Mouse (Mus musculus) subcutaneous adipose tissue, adult 2 months (tissue): ENCODE measurements around the gene Hirip3. TPM values are rescaled to one million over a fixed set of nuclear protein-coding genes. Genes with fewer than 3 reads are reported as not detected.

Experiments
- polyA plus RNA-seq: library from polyadenylated mRNA; depleted of rRNA; stranded (reverse); fragments of >200 nt; gene quantifications from 2 replicates; pipeline ENCODE4 v1.2.3, GENCODE M21; 2012; ENCODE audit warnings: low replicate concordance; rRNA removed

The Hirip3 gene
- 3.5 and 11.6 TPM in 2 replicates for polyA plus RNA-seq

DNA sequence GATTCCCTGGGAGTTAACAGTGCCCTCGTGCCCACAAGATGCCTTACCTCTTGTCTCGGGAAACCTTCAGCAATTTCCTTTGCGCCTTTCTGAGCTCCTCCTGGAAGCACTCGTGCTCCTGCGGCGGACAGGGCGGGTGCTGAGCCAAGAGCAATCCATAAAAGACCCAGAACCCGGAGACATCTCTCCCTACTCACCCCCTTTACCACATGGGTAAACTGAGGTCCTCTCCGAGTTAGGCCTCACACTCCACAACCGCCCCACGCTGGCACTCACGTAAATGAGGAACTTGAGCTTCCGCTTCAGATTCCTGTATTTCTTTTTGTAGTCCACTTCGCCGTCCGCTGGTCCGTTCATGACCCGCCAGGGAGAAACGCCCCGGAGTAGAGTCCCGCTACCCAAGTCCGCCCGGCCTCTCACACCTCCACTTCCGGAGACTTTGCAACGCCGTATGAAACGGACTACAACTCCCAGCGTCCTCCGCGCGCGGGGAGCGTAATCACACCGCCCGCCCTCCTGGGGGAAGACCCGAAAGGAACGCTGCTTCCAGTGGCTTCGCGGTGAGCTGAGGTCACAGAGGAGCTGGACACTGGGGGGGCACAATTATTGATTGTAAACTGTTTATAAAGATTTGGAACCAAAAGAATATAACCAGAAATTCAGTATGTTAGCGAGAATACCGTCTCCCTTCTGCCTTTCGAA, at the start of gene Hirip3:
Gene Hirip3, plus strand, starts transcription at position 544 of the 702 bp plus-strand sequence.

DNA sequence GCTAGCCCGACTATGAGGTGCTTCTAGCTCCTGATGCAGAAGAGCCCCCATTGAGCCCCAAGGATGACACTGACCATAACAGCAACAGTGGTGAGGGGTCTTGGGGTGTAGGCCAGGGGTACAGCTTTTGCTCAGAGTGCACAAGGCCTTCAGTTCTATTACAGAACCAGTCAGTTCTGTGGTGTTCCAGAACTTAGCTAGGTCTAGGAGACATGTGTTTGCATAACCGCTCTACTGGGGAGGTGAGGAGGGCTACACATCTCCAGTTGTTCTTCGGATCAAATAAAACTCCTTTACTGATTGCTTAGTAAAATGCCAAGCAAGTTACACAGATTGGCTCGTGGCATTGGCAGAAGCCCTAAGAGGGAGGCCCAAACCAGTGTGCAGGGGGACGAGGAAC, 30.2 kb upstream of the Hirip3 start, which contains the start of gene 4930451I11Rik:
Gene 4930451I11Rik, minus strand, starts transcription at position 101 of the 400 bp plus-strand sequence.

DNA sequence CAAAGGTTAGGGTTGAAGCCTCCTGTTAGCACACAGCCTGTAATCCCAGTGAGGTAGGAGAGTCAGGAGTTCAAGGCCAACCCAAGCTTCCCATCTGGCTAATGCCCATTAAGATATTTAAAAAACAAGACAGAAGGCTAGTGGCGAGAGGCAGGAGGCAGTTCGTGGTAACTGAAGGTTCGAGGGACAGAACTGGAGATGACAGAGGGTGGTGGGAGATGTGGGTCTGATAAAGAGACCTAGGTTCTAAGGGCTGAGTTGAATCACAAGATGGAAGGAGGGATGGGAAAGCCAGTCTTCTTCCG, 14.7 kb upstream of the Hirip3 start, which contains the start of gene Doc2a:
Gene Doc2a, plus strand, starts transcription at position 301 of the 305 bp plus-strand sequence.

DNA sequence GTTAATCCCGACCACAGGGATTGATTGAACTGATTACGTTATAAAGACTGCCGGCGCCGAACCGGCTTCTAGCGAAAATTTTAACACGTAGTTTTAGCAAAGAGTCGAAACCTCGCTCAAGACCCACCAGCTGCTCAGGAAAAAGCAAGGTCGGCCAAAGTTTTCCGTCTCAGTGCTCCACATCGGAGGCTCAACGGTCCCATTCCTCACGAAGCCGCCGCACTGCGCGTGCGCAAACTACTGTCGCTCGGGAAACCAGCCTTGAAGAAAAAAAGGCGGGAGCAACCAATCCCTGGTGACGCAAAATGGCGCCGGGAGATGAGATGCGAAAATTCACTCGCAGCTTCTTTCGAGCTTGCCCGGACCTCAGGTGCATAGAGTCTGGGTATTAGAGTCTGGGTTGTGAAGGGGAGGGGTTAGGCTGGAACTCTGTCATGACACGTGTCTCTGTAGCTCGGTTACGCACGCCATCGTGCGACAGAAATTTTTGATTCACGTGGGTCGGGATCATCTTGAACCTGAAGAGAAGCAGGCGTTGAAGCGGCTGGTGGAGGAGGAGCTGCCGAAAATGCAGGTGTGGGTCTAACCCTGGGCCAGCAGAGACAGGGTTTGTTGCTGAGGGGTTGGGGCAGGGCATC, 494 bp downstream of the Hirip3 start, which contains the start of gene Ino80e:
Gene Ino80e, minus strand, starts transcription at position 231 of the 638 bp plus-strand sequence.

DNA sequence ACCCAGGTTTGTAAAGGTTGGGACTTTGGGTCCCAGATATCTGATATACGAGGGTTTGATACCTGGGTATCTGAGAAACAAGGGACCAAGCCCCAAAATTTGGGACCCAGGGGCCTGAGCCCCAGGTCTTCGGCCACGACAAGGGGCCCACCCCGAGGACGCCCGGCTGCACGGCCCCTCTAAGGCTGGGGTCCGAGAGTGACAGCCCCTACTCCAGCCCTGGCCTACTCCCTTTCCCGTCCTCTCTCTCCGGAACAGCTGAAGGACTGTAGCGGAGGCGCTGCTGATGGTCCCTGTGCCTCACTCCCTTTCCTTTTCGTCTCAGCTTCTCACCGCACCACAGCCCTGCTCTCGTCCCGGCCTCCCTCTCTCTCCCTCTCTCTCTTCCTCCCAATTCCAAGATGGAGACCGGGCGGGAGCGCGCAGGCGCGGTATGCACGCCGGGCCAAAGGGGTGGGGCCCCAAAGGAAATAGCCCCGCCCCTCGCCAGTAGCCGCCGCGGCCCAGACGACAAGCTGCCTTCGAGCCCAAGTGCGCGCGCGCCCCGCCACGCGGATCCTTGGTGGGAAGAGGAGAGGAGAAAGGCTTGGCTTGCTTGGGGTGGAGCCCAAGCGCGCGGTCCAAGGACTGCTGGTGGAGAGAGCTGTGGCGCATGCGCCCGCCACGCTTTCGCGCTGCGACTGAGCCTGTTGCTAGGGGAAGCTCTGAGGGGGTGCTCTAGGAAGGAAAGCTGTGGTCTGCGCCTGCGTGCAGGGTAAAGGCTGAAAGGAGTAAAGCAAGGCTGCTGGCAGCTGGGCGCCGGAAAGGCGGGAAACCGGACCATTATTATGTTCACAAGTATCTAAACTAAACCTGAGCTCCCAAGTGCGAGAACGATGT, 22.8 kb downstream of the Hirip3 start, which contains the start of gene Taok2:
Gene Taok2, minus strand, starts transcription at position 418 of the 879 bp plus-strand sequence.

Other genes starting within 250 kb of the Hirip3 start
- 50.9 and 128 TPM in 2 replicates for gene Nupr1, start 231.1 kb upstream of the Hirip3 start, polyA plus RNA-seq
- 42.4 and 47.9 TPM in 2 replicates for gene Sgf29, start 212.7 kb upstream of the Hirip3 start, polyA plus RNA-seq
- gene Sult1a1, start 185.5 kb upstream of the Hirip3 start, polyA plus RNA-seq: 134 and 428 TPM in 2 replicates
- gene Bola2, start 166.6 kb upstream of the Hirip3 start, polyA plus RNA-seq: 46.0 and 59.1 TPM in 2 replicates
- gene Slx1b, start 166.2 kb upstream of the Hirip3 start, polyA plus RNA-seq: 25.3 and 25.7 TPM in 2 replicates
- gene Coro1a, start 154.2 kb upstream of the Hirip3 start, polyA plus RNA-seq: 53.1 and 109 TPM in 2 replicates
- gene Mapk3, start 102.4 kb upstream of the Hirip3 start, polyA plus RNA-seq: 300 and 302 TPM in 2 replicates
- 87.6 and 213 TPM in 2 replicates for gene Gdpd3, start 95.6 kb upstream of the Hirip3 start, polyA plus RNA-seq
- 325 and 329 TPM in 2 replicates for gene Ypel3, start 85.0 kb upstream of the Hirip3 start, polyA plus RNA-seq
- gene Tbx6, start 80.5 kb upstream of the Hirip3 start, polyA plus RNA-seq: 3.3 and 4.2 TPM in 2 replicates
- gene Ppp4c, start 69.5 kb upstream of the Hirip3 start, polyA plus RNA-seq: 140 and 221 TPM in 2 replicates
- 18.0 and 75.6 TPM in 2 replicates for gene Fam57b, start 64.3 kb upstream of the Hirip3 start, polyA plus RNA-seq
- not detected in 2 replicates for gene 4930451I11Rik, start 30.3 kb upstream of the Hirip3 start, polyA plus RNA-seq
- not detected in 2 replicates for gene Doc2a, start 14.6 kb upstream of the Hirip3 start, polyA plus RNA-seq
- 47.8 and 60.5 TPM in 2 replicates for gene Ino80e, start 405 bp downstream of the Hirip3 start, polyA plus RNA-seq
- 94.6 and 122 TPM in 2 replicates for gene Taok2, start 22.7 kb downstream of the Hirip3 start, polyA plus RNA-seq
- gene Tmem219, start 60.9 kb downstream of the Hirip3 start, polyA plus RNA-seq: 89.0 and 89.8 TPM in 2 replicates
- gene Kctd13, start 66.9 kb downstream of the Hirip3 start, polyA plus RNA-seq: 19.6 and 22.4 TPM in 2 replicates
- 0.23 and 0.63 TPM in 2 replicates for gene Asphd1, start 87.6 kb downstream of the Hirip3 start, polyA plus RNA-seq
- 2.4 and 4.4 TPM in 2 replicates for gene Sez6l2, start 88.6 kb downstream of the Hirip3 start, polyA plus RNA-seq
- 205 and 302 TPM in 2 replicates for gene Cdipt, start 113.9 kb downstream of the Hirip3 start, polyA plus RNA-seq
- gene Cdiptos, start 114.1 kb downstream of the Hirip3 start, polyA plus RNA-seq: 2.7 and 3.1 TPM in 2 replicates
- gene Mvp, start 152.6 kb downstream of the Hirip3 start, polyA plus RNA-seq: 93.7 and 103 TPM in 2 replicates
- gene Pagr1b, start 154.5 kb downstream of the Hirip3 start, polyA plus RNA-seq: 5.3 and 7.1 TPM in 2 replicates
- 2.6 and 5.8 TPM in 2 replicates for gene Pagr1a, start 155.4 kb downstream of the Hirip3 start, polyA plus RNA-seq
- gene Gm42742, start 159.1 kb downstream of the Hirip3 start, polyA plus RNA-seq: 25.7 and 62.7 TPM in 2 replicates
- gene Prrt2, start 159.2 kb downstream of the Hirip3 start, polyA plus RNA-seq: 17.9 and 35.3 TPM in 2 replicates
- 90.8 and 204 TPM in 2 replicates for gene Maz, start 165.1 kb downstream of the Hirip3 start, polyA plus RNA-seq
- gene Kif22, start 180.5 kb downstream of the Hirip3 start, polyA plus RNA-seq: 2.1 and 9.3 TPM in 2 replicates
- gene Zg16, start 225.4 kb downstream of the Hirip3 start, polyA plus RNA-seq: 0.37 and 0.99 TPM in 2 replicates
- gene AI467606, start 229.4 kb downstream of the Hirip3 start, polyA plus RNA-seq: 9.6 and 14.6 TPM in 2 replicates